Mouse (Mus musculus): ENCODE data around the gene Mrps35. TPM values are rescaled to one million over a fixed set of nuclear protein-coding genes. Genes with fewer than 3 reads are reported as not detected.

The Mrps35 gene
- total RNA-seq, 1 experiment: 63.4 TPM

GRCm38 (mm10) chr6:147028396-147028795 lies 14.2 kb upstream of the Mrps35 start:
- in situ Hi-C loops (cut with MboI; ENCODE audit: low sequenced_read_pairs in 2 of 2, unreplicated experiment in 2 of 2): no loop called here
- Histone ChIP-seq H3K4me1 (ENCODE audit: control insufficient read depth in 2 of 2, insufficient read depth in 2 of 2, low read length in 2 of 2, poor library complexity in 1 of 2) (no peaks in the 10 kb centered on the region), H3K27ac (ENCODE audit: insufficient read depth, low read depth, low read length, poor library complexity, severe bottlenecking) (no peak overlapping the region), H3K9me3 (ENCODE audit: control insufficient read depth, insufficient read depth, low read depth, low read length) (no peaks in the 10 kb centered on the region), H3K36me3 (ENCODE audit: control insufficient read depth, insufficient read depth, low read length, poor library complexity, severe bottlenecking) (peaks cover 18% of the 10 kb centered on the region; the same call in 1 of the 2 replicates), H3K4me3 (ENCODE audit: insufficient read depth in 1 of 2, low read depth in 1 of 2, low read length in 2 of 2, poor library complexity in 1 of 2, severe bottlenecking in 1 of 2) (no peak overlapping the region), H3K9ac (ENCODE audit: insufficient read depth, low read depth, low read length, poor library complexity, severe bottlenecking) (no peak overlapping the region)
- TF ChIP-seq ZNF384 (IDR thresholded peaks at IDR 0.05; ENCODE audit: low read depth, low read length) (no peak), MAFK (IDR thresholded peaks at IDR 0.05; ENCODE audit: insufficient read depth, low read depth, low read length) (no peak), CHD2 (IDR thresholded peaks at IDR 0.05; ENCODE audit: low read depth, low read length) (no peak), ZC3H11A (IDR thresholded peaks at IDR 0.05; ENCODE audit: borderline replicate concordance, low read depth, low read length) (no peak), HCFC1 (IDR thresholded peaks at IDR 0.05; ENCODE audit: borderline replicate concordance, insufficient read depth, low read length) (no peak)
- no peak for DNase-seq (ENCODE audit: low read depth, low spot score)

GRCm38 (mm10) chr6:147029591-147029990 lies 13.0 kb upstream of the Mrps35 start:
- H3K27ac ChIP-seq (ENCODE audit: insufficient read depth, low read depth, low read length, poor library complexity, severe bottlenecking): no peak overlapping the region
- H3K36me3 ChIP-seq (ENCODE audit: control insufficient read depth, insufficient read depth, low read length, poor library complexity, severe bottlenecking): peaks cover 18% of the 10 kb centered on the region; the same call in 1 of the 2 replicates
- no peaks in the 10 kb centered on the region for H3K9me3 ChIP-seq (ENCODE audit: control insufficient read depth, insufficient read depth, low read depth, low read length)
- H3K9ac ChIP-seq (ENCODE audit: insufficient read depth, low read depth, low read length, poor library complexity, severe bottlenecking): no peak overlapping the region
- DNase-seq (ENCODE audit: low read depth, low spot score): no peak
- no peak overlapping the region for H3K4me3 ChIP-seq (ENCODE audit: insufficient read depth in 1 of 2, low read depth in 1 of 2, low read length in 2 of 2, poor library complexity in 1 of 2, severe bottlenecking in 1 of 2)
- in situ Hi-C loops (cut with MboI; ENCODE audit: low sequenced_read_pairs in 2 of 2, unreplicated experiment in 2 of 2): no loop called here
- TF ChIP-seq HCFC1 (IDR thresholded peaks at IDR 0.05; ENCODE audit: borderline replicate concordance, insufficient read depth, low read length): no peak
- TF ChIP-seq CHD2 (IDR thresholded peaks at IDR 0.05; ENCODE audit: low read depth, low read length): no peak
- no peak for TF ChIP-seq MAFK (IDR thresholded peaks at IDR 0.05; ENCODE audit: insufficient read depth, low read depth, low read length)
- no peaks in the 10 kb centered on the region for H3K4me1 ChIP-seq (ENCODE audit: control insufficient read depth in 2 of 2, insufficient read depth in 2 of 2, low read length in 2 of 2, poor library complexity in 1 of 2)

GRCm38 (mm10) chr6:147030096-147030885 lies 12.3 kb upstream of the Mrps35 start:
- H3K9me3 ChIP-seq (ENCODE audit: control insufficient read depth, insufficient read depth, low read depth, low read length): no peaks in the 10 kb centered on the region
- in situ Hi-C loops (cut with MboI; ENCODE audit: low sequenced_read_pairs in 2 of 2, unreplicated experiment in 2 of 2): no loop called here
- H3K36me3 ChIP-seq (ENCODE audit: control insufficient read depth, insufficient read depth, low read length, poor library complexity, severe bottlenecking): peaks cover 18% of the 10 kb centered on the region; the same call in 1 of the 2 replicates
- no peak overlapping the region for H3K4me3 ChIP-seq (ENCODE audit: insufficient read depth in 1 of 2, low read depth in 1 of 2, low read length in 2 of 2, poor library complexity in 1 of 2, severe bottlenecking in 1 of 2)
- no peak overlapping the region for H3K9ac ChIP-seq (ENCODE audit: insufficient read depth, low read depth, low read length, poor library complexity, severe bottlenecking)
- TF ChIP-seq CHD2 (IDR thresholded peaks at IDR 0.05; ENCODE audit: low read depth, low read length) (no peak), ZC3H11A (IDR thresholded peaks at IDR 0.05; ENCODE audit: borderline replicate concordance, low read depth, low read length) (no peak), HCFC1 (IDR thresholded peaks at IDR 0.05; ENCODE audit: borderline replicate concordance, insufficient read depth, low read length) (no peak), MAFK (IDR thresholded peaks at IDR 0.05; ENCODE audit: insufficient read depth, low read depth, low read length) (no peak), ZNF384 (IDR thresholded peaks at IDR 0.05; ENCODE audit: low read depth, low read length) (no peak)
- no peaks in the 10 kb centered on the region for H3K4me1 ChIP-seq (ENCODE audit: control insufficient read depth in 2 of 2, insufficient read depth in 2 of 2, low read length in 2 of 2, poor library complexity in 1 of 2)
- no peak overlapping the region for H3K27ac ChIP-seq (ENCODE audit: insufficient read depth, low read depth, low read length, poor library complexity, severe bottlenecking)
- no peak for DNase-seq (ENCODE audit: low read depth, low spot score)

- no peak for DNase-seq (ENCODE audit: low read depth, low spot score)
- in situ Hi-C loops (cut with MboI; ENCODE audit: low sequenced_read_pairs in 2 of 2, unreplicated experiment in 2 of 2): no loop called here
- H3K4me3 ChIP-seq (ENCODE audit: insufficient read depth in 1 of 2, low read depth in 1 of 2, low read length in 2 of 2, poor library complexity in 1 of 2, severe bottlenecking in 1 of 2): no peak within 1 kb of the TSS
- H3K4me1 ChIP-seq (ENCODE audit: control insufficient read depth in 2 of 2, insufficient read depth in 2 of 2, low read length in 2 of 2, poor library complexity in 1 of 2): no peaks in the 10 kb centered on the region
- TF ChIP-seq ZNF384 (IDR thresholded peaks at IDR 0.05; ENCODE audit: low read depth, low read length): no peak
- no peak for TF ChIP-seq HCFC1 (IDR thresholded peaks at IDR 0.05; ENCODE audit: borderline replicate concordance, insufficient read depth, low read length)
- TF ChIP-seq CHD2 (IDR thresholded peaks at IDR 0.05; ENCODE audit: low read depth, low read length): no peak
- no peak for TF ChIP-seq ZC3H11A (IDR thresholded peaks at IDR 0.05; ENCODE audit: borderline replicate concordance, low read depth, low read length)
- no peak for TF ChIP-seq MAFK (IDR thresholded peaks at IDR 0.05; ENCODE audit: insufficient read depth, low read depth, low read length)
- H3K27ac ChIP-seq (ENCODE audit: insufficient read depth, low read depth, low read length, poor library complexity, severe bottlenecking): no peak within 1 kb of the TSS
- H3K9ac ChIP-seq (ENCODE audit: insufficient read depth, low read depth, low read length, poor library complexity, severe bottlenecking): no peak within 1 kb of the TSS
- peaks cover 12% of the 10 kb centered on the region; the same call in 1 of the 2 replicates for H3K36me3 ChIP-seq (ENCODE audit: control insufficient read depth, insufficient read depth, low read length, poor library complexity, severe bottlenecking)
- no peaks in the 10 kb centered on the region for H3K9me3 ChIP-seq (ENCODE audit: control insufficient read depth, insufficient read depth, low read depth, low read length)
Observed at GRCm38 (mm10) chr6:147032303-147032925, 10.2 kb upstream of the Mrps35 start, which contains the start of gene Rep15. TSS of gene Rep15 (plus strand) at chr6:147032584.

Measured in ES-E14 (cell line).